Mouse (Mus musculus) stomach, postnatal 0 days (tissue): ENCODE measurements at regions not wholly inside any gene's neighbourhood (a gene's known extent, or its start where the extent isn't known, plus 50 kb on each side); places are given as distances from the start of the nearest gene placed in this dataset.

Experiments
- ATAC-seq: fragments of 200-750 bp; cut with Nextera tagmentation; 2 replicates; pipeline ENCODE4 v1.8.0; 2017; ENCODE audit not compliant: low FRiP score, low TSS enrichment
- DNase-seq: peaks from one replicate; pipeline ENCODE4 v3.0.0-alpha.2; 2016; ENCODE audit warnings: low spot score
- H3K27ac ChIP-seq: fragments of 300-500 bp; sonication (generic); replicated peaks from 2 replicates; pipeline ENCODE4 v1.5.1; 2014; ENCODE audit warnings: mild to moderate bottlenecking, control low read depth
- H3K27me3 ChIP-seq: fragments of 300-500 bp; sonication (generic); 2 replicates; pipeline ENCODE4 v1.6.1; 2014; ENCODE audit warnings: low read length; ENCODE audit not compliant: control insufficient read depth, insufficient read depth
- H3K36me3 ChIP-seq: fragments of 300-500 bp; sonication (generic); 2 replicates; pipeline ENCODE4 v1.6.1; 2014; ENCODE audit warnings: low read length, mixed read lengths; ENCODE audit not compliant: control insufficient read depth, insufficient read depth
- H3K4me1 ChIP-seq: fragments of 300-500 bp; sonication (generic); replicated peaks from 2 replicates; pipeline ENCODE4 v1.6.1; 2014; ENCODE audit warnings: antibody characterized with exemption; ENCODE audit not compliant: control insufficient read depth, insufficient read depth
- H3K4me2 ChIP-seq: fragments of 300-500 bp; sonication (generic); replicated peaks from 2 replicates; pipeline ENCODE4 v1.6.1; 2014; ENCODE audit warnings: low read depth, mild to moderate bottlenecking, control low read depth, moderate library complexity
- H3K4me3 ChIP-seq: fragments of 300-500 bp; sonication (generic); 2 replicates; pipeline ENCODE4 v1.5.1; 2014; ENCODE audit warnings: low read depth, low read length, control low read depth
- H3K9ac ChIP-seq: fragments of 300-500 bp; sonication (generic); 2 replicates; pipeline ENCODE4 v1.6.1; 2014; ENCODE audit warnings: mild to moderate bottlenecking, low read length, control low read depth, mixed read lengths
- H3K9me3 ChIP-seq: fragments of 300-500 bp; sonication (generic); 2 replicates; pipeline ENCODE4 v1.6.1; 2016; ENCODE audit warnings: low read length; ENCODE audit not compliant: control insufficient read depth
- CTCF ChIP-seq: IDR thresholded peaks from 2 replicates; pipeline ENCODE4 v1.5.1; 2016; ENCODE audit warnings: antibody characterized with exemption, low read depth, mild to moderate bottlenecking, moderate library complexity
- EP300 ChIP-seq: optimal IDR thresholded peaks from 2 replicates; pipeline ENCODE3; 2016; ENCODE audit warnings: antibody characterized with exemption
- WGBS: fragments of 180-500 bp; shearing (Covaris S2); extraction: QIAGEN DNeasy Blood & Tissue Kit; methylation state at CpG from one replicate; pipeline ENCODE4 v1.1.7; 2014; 5-methylcytosine and 5-hydroxymethylcytosine counted together

DNA sequence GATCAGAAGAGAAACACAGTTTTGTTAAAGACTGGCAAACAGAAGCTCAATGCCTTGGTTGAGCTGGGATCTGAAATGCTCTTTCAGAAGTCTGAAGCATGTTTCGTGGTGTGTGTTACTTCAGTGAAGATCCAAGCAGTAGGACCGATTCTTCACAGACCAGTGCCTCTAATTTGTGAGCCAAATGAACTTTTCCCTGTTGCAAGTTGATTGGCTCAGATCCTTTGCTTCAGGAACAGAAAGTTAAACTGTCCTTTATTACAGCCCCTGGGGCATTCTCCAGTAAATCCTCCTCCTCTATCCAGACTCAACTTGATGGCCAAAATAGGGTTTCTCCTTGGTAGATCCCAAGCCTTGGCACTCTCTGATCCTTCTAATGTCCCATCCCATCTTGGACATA, 85.6 kb upstream of the Slc24a3 start:
- no peaks in the 10 kb centered on the region for H3K4me1 ChIP-seq
- DNase-seq (no peak), ATAC-seq (no peak)
- no peaks in the 10 kb centered on the region for H3K36me3 ChIP-seq
- no peak overlapping the region for H3K27ac ChIP-seq
- 64% methylated on average over 2 of the region's 2 CpGs for WGBS
- no peaks in the 10 kb centered on the region for H3K27me3 ChIP-seq
- no peak overlapping the region for H3K4me3 ChIP-seq
- no peaks in the 10 kb centered on the region for H3K9me3 ChIP-seq
- H3K4me2 ChIP-seq, result no peak overlapping the region
- TF ChIP-seq CTCF (no peak), EP300 (no peak)
- no peak overlapping the region for H3K9ac ChIP-seq

DNA sequence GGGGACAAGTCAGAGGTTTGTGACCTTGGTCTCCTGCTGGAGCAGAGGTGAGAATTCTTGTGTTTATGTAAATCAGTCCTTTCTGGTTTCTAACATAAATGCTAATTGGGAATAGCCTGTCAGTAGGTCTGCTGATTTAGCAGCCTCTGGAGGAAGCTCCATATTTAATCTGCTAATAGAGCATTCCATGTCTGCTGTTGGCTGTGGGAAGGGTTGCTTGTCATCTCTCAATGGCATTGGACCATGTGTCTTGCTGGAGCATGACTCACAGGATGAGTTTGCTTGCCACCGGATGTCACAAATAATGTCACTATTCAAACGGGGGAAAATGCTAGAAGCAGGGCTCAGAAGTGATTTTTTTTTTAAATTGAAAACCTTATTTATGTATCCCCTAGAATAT, 82.9 kb upstream of the Slc24a3 start:
- no peak for TF ChIP-seq EP300
- no peak for TF ChIP-seq CTCF
- H3K4me1 ChIP-seq, result no peaks in the 10 kb centered on the region
- no peak for DNase-seq
- no peaks in the 10 kb centered on the region for H3K9me3 ChIP-seq
- no peak overlapping the region for H3K4me2 ChIP-seq
- WGBS, result 60% methylated on average over 2 of the region's 2 CpGs
- no peak overlapping the region for H3K27ac ChIP-seq
- H3K9ac ChIP-seq, result no peak overlapping the region
- H3K36me3 ChIP-seq, result no peaks in the 10 kb centered on the region
- no peak for ATAC-seq
- no peaks in the 10 kb centered on the region for H3K27me3 ChIP-seq
- no peak overlapping the region for H3K4me3 ChIP-seq

DNA sequence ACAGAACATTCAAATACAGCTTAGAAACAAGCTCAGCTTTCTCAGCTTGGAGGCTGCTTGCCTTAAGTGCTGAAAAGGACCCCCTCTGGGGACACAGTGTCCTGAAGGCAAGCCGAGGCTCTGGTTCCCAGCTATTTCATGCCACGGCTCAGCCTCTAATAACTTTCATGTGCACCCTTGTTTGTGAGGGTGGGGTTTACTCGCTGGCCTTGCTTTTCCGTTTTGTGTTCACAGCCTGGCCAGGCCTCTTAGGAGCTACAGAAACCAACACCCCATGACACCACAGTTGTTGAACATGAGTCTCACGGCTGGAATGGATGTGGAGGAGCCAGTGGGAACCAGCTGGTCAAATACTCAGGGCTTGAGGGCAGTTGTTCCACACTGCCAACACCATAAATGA, 81.4 kb upstream of the Slc24a3 start:
- DNase-seq, result no peak
- Histone ChIP-seq H3K9ac (no peak overlapping the region), H3K4me3 (no peak overlapping the region), H3K36me3 (no peaks in the 10 kb centered on the region), H3K27ac (no peak overlapping the region), H3K27me3 (no peaks in the 10 kb centered on the region), H3K4me1 (no peaks in the 10 kb centered on the region), H3K4me2 (no peak overlapping the region), H3K9me3 (no peaks in the 10 kb centered on the region)
- 70% methylated on average over 5 of the region's 5 CpGs for WGBS
- no peak for TF ChIP-seq EP300
- TF ChIP-seq CTCF, result no peak
- ATAC-seq, result no peak

DNA sequence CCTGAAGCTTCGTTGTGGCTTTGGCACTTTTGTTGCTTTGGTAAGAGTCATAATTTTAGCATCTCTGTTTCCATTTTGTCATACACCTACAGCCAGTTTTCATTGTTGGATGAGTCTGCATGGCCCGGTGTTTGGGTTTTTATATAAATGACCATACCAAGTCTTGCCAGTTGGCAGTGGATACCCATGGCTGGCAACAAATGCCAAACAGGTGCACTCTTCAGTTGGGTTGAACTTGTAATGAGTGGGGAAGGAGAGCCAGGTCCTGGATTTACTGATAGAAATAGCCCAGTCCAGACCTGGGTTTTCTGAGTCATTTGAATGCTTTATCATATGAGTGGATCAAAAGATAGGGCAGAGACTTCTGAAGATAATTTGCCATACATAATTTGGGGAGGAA, 64.3 kb upstream of the Slc24a3 start:
- Histone ChIP-seq H3K4me3 (no peak overlapping the region), H3K4me2 (no peak overlapping the region), H3K4me1 (no peaks in the 10 kb centered on the region), H3K9ac (no peak overlapping the region), H3K9me3 (no peaks in the 10 kb centered on the region), H3K36me3 (no peaks in the 10 kb centered on the region), H3K27ac (no peak overlapping the region), H3K27me3 (no peaks in the 10 kb centered on the region)
- TF ChIP-seq CTCF (no peak), EP300 (no peak)
- WGBS, result 84% methylated on average over 2 of the region's 2 CpGs
- ATAC-seq (no peak), DNase-seq (no peak)

DNA sequence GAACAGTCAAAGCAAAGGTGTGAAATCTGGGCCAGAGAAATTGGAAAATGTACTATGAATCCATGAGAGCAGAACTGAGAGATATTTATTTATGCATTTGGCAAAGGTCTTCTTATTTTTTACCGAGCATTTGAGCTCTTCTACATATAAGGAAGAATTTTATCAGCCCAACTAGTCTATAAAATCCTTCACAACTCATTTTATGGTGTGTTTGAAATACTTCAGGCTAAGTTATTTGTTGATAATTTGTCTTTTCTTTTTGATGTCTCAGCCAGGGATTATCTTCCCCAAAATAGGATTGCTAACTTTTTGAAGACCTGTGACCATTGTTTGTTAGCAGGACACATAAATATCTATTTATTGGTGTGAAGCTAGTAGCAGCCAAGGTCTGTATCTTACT, 55.9 kb upstream of the Slc24a3 start:
- H3K27ac ChIP-seq, result no peak overlapping the region
- no peaks in the 10 kb centered on the region for H3K36me3 ChIP-seq
- ATAC-seq, result no peak
- H3K9ac ChIP-seq, result no peak overlapping the region
- H3K9me3 ChIP-seq, result no peaks in the 10 kb centered on the region
- H3K4me3 ChIP-seq, result no peak overlapping the region
- DNase-seq, result no peak
- H3K4me1 ChIP-seq, result no peaks in the 10 kb centered on the region
- no peaks in the 10 kb centered on the region for H3K27me3 ChIP-seq
- whole genome bisulfite sequencing, result 21% methylated on average over 1 of the region's 1 CpGs
- TF ChIP-seq CTCF, result no peak
- no peak for TF ChIP-seq EP300
- no peak overlapping the region for H3K4me2 ChIP-seq

DNA sequence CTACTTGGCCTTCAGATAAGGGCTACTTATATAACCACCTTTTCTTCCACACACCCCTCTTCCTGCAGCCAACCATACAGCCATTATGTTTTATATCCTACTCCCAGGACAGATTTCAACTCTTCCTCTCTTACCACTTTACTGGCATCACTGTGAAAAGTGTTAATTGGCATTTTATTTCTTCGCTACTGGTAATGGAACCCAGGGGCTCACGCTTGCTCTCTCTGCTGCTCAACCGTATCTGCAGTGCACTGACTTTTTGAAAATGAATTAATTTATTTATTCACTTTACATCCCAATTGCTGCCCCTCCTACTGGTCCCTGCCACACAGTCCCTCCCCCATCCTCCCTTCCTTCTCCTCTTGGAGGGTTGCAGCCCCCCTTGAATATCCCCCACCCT, 52.5 kb upstream of the Slc24a3 start:
- no peak for DNase-seq
- Histone ChIP-seq H3K4me1 (no peaks in the 10 kb centered on the region), H3K9me3 (no peaks in the 10 kb centered on the region), H3K9ac (no peak overlapping the region), H3K27ac (no peak overlapping the region), H3K36me3 (no peaks in the 10 kb centered on the region), H3K4me3 (no peak overlapping the region), H3K27me3 (no peaks in the 10 kb centered on the region), H3K4me2 (no peak overlapping the region)
- TF ChIP-seq EP300 (no peak), CTCF (no peak)
- WGBS, result 92% methylated on average over 3 of the region's 3 CpGs
- ATAC-seq, result no peak
